Mouse (Mus musculus): ENCODE results near the gene Zfp978.
"Not testable (repeated sequence)": the region's sequence is repeated elsewhere in the genome, so short reads cannot be mapped to it uniquely, and the experiment has no call there.

DNA sequence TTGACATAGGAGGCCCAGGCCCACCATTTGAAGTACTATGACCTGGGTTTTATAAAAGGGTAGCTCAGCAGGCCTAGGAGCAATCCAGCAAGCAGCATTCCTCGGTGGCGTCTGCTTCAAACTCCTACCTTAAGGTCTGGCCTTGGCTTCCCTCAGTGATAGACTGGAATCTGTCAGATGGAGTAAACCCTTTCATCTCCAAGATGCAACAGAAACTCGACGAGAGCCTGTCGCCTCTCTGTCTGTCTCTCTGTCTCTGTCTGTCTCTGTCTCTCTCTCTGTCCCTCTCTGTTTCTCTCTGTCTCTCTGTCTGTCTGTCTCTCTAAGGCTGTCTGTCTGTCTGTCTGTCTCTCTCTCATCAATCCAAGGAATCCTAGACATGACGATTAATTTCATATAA, 42.4 kb downstream of the Zfp978 start:
- not testable (repeated sequence) for TF ChIP-seq CTCF (IDR thresholded peaks at IDR 0.05; ENCODE audit: borderline replicate concordance, control insufficient read depth, extremely low read depth, insufficient read depth, low read length, poor library complexity); POLR2A (IDR thresholded peaks at IDR 0.05; ENCODE audit: control insufficient read depth, extremely low read depth, insufficient read depth, low read length, poor library complexity)

Measured in thymus, adult 2 months (tissue).